Mouse (Mus musculus) frontal cortex, adult (tissue): Measurements from ENCODE around the gene Gm29094.
"Not testable (repeated sequence)": the region's sequence is repeated elsewhere in the genome, so short reads cannot be mapped to it uniquely, and the experiment has no call there.

Experiments
- ATAC-seq: cut with Nextera tagmentation; 2 replicates; pipeline ENCODE4 v1.9.2; 2017; ENCODE audit warnings: mild to moderate bottlenecking, moderate library complexity, mixed read lengths; ENCODE audit not compliant: low TSS enrichment

The Gm29094 gene

GRCm38 (mm10) chr9:89198969-89199416 is at the start of gene Gm29094, which contains the start of gene Bcl2a1b:
Gene Gm29094, plus strand, starts transcription at chr9:89199379.
Gene Bcl2a1b, plus strand, starts transcription at chr9:89199209.
- ATAC-seq, result 0 out of 2 replicates have a peak, but pooled peaks have one; percentile 16

DNA sequence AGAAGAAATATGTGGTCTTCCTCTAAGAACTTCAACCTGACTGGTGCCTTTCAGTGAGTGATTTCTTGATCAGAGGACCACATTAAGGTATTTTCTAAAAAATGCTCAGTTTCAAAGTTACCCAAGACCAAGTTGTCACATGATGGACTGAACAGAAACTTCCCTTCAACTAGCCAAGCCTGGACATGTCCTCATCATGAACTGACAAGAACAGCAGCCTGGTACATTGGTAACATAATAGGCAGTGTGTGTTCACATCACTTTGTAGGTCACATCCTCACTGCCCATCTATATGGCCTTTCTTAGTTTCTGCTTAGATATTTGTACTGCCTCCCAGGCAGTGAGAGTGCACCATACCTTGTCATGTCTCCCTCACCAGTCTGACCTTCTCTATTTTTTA is 26.6 kb upstream of the Gm29094 start:
- not testable (repeated sequence) for ATAC-seq

DNA sequence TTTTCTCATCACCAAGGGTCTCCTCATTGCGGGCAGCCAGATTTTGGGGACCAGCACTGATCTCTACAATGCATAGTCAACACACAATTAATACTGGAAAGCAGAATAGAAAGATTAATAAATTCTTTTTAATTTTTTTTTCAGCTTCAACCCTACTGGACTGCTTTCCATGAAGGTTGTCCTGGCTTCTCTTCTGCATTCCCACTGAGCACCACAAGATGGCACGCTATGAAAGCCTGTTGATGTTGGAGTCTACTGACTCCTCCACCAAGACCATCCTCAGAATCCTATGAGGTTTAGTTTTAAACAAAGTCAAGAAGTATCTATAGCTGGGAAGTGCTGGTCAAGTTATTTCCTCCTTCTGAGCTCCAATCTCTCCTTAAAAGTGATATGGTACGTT is 20.3 kb upstream of the Gm29094 start:
- peak; percentile 79 for ATAC-seq

DNA sequence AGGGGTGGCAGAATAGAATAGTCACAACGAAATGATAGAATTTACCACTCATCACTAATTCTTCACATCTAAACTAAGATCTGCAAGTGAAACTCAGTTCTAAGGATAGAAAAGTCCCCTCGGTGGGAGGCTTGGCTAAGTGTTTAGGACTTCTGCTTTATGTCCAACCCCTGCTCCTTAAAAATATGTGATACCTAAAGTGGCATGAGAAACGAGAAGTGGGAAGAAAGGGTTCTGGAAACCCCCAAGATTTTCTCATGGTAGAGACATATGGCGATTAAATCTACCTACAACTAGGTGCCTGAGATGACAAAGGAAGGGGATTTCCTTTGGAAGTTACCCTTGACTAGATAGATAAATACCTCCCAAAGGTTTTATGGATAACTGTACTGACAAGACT is 19.7 kb upstream of the Gm29094 start:
- ATAC-seq, result not testable (repeated sequence)

GRCm38 (mm10) chr9:89187006-89187405 is 12.2 kb upstream of the Gm29094 start:
- not testable (repeated sequence) for ATAC-seq

- not testable (repeated sequence) for ATAC-seq
Observed at GRCm38 (mm10) chr9:89195483-89195882, 3.7 kb upstream of the Gm29094 start.

- not testable (repeated sequence) for ATAC-seq
Observed at GRCm38 (mm10) chr9:89197509-89197908, 1.7 kb upstream of the Gm29094 start.

DNA sequence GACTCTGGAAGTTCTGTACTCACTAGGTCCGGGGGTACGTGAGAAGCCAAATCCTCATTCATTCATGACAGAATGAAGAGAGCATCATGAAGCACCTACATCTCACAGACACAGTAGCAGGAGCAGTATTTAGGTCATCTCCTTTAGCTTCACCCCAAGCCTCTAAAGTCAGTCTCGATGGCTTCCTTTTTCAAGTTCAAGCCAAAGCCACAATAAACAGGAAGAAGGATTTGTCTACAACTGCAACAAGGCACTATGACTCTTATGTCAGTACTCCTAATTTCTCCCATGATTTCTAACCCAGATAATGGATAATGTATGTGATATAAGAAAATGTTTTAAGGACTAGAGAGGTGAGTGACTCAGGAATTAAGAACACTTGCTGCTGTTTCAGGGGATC is 830 bp upstream of the Gm29094 start:
- ATAC-seq, result not testable (repeated sequence)

DNA sequence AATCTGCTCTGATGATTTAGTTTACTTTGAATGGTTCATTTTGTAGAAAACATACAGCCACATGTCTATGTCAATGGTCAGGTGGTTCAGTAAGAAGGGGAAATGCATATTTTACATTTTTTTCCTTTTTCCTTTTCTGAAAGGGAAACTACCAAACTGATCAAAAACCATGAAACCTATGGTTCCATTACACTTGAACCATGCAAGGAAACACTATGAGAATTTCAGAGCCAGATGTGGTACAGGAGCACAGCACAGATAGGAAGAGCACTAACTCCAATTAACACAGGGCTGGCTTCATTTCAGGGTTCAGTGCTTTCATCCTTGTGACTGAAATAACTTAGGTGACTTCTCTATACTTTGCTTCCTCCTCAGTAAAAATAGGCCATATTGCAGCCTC is 3.1 kb downstream of the Gm29094 start:
- not testable (repeated sequence) for ATAC-seq

- ATAC-seq, result not testable (repeated sequence)
Observed at GRCm38 (mm10) chr9:89208939-89209338, 9.8 kb downstream of the Gm29094 start.

DNA sequence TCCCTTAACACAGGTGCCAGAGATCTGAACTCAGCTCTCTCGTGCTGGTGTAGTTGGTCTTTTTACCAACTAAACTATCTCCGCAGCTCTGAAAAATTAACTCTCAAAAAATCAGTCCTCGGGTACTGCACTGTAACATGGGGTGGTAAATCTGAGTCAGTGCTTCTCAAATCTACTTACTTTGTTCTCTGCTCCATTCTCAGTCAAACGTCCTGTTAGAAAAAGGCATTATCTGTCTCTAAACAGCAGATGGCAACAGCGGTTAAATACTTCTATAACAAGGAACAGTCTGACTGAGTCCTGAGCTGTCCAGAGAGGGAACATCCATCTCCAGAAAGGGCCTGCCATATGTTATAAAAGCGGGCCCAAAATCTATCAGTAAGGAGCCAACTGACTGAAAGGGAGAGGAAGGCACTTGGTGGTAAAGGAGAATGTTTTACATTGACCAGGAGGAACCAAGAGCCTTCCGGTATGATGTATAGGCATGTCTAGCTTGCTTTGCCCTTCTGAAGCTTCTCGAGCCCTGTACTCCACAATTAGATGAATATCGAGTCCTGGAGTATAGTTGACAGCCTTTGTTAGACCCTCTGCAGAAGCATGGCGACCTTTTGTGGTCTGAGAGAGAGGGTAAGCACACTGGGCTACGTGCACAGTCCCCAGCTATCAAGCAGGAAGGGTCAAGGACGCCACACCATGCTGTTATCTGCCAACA is 11.3 kb downstream of the Gm29094 start, which contains the start of gene Mthfs:
Mthfs (plus strand) TSS at position 324 of the 712 bp plus-strand sequence.
- ATAC-seq, result peak; percentile 73

DNA sequence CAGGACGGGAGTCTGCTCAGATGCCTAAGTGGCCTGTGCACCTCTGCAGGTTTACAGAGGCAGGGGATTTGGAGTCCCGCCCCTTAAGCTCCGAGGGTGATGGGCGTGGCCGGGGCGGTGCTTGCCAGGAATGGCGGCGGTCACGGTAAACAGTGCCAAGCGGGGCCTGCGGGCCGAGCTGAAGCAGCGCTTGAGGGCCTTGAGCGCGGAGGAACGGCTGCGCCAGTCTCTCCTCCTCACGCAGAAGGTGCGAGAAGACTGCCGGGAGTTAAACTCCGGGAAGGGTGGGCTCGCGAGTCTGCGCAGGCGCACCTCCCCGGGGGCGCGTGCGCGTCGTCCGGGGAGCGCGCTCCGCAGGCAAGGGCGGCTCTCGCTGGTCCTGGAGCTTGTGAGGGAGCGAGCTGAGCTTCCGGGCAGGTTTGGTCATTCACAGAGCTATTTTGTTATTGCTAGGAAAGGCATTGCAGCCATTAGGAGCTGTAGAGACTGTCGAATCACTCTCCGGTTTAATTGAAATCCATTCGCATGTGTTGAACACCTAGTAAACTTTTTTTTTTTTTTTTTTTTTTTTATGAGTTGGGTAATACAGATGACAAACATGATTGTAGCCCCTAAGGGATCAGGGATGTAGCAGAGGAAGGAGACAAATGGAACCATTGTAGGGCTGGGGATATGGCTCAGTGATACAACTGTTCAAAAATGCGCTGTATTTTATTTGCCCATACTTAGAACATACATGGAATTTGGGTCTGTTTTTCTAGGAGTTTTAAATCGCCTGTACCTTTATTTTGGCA is 12.1 kb downstream of the Gm29094 start:
- peak; percentile 91 for ATAC-seq

GRCm38 (mm10) chr9:89212428-89212827 is 13.2 kb downstream of the Gm29094 start:
- ATAC-seq, result not testable (repeated sequence)

GRCm38 (mm10) chr9:89218174-89218573 is 19.0 kb downstream of the Gm29094 start:
- ATAC-seq, result not testable (repeated sequence)

GRCm38 (mm10) chr9:89219668-89220067 is 20.5 kb downstream of the Gm29094 start:
- not testable (repeated sequence) for ATAC-seq

DNA sequence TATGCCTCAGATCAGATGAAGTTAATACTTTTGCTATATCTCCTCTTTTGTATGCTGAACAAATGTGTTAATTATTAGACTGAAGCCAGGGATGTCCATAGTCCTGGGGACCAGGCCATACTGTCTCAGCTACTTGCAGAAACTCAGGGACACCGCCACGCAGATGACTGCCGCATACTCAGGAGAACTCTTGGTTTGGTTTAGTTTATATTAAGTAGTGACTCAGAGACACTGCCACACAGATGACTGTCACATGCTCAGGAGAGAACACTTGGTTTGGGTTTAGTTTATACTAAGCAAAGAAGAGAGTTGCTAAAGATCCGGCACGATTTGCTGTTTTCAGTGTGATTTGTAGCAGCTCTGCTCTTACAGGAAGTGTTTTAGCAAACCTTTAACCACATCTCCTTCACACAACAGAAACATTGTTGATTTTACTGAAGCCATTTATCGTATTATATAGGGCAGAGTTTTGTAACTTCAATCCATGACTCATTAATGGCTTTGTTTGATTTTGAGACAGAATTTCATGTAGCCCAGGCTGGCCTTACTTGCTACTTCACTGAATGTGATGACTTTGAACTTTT is 21.6 kb downstream of the Gm29094 start:
- ATAC-seq, result not testable (repeated sequence)

GRCm38 (mm10) chr9:89226071-89226470 is 26.9 kb downstream of the Gm29094 start:
- peak; percentile 81 for ATAC-seq

DNA sequence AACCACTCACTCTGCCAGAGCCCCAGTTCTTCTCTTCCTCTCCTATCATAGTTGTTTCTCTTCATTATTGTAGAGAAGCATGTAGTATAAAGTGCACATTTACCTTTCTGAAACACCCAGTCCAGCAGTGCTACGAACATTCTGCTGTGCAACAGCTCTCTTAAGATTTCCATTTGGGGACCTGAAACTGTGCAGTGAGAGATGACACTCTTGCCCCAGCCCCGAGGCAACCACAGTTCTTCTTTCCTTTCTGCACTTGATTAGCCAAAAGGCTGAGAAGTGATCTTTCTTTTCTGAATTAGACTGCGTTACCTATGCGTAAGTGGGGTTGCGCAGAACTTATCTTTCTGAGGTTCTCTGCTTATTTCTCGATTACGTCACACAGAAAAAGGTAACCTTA is 28.9 kb downstream of the Gm29094 start:
- ATAC-seq, result no peak

- peak; percentile 88 for ATAC-seq
Observed at GRCm38 (mm10) chr9:89230897-89231497, 31.8 kb downstream of the Gm29094 start.

DNA sequence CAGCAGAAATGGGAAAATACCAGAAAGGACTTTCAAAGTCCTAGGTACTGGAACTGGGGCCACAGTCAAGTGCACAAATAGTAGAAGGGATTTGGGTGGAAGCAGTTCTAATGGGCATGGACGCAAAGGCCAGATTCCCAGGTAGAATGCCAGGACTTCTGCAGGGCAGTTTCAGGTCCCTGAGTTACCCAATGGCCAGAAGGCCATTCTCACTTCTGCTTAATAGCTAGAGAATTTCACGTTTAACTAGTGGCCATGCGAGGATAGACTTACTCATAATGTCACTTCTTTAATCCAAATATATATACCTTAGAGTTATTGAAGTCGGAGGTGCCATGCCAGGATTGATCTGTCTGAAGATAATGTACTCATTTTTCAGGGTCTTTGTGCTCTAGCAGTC is 38.0 kb downstream of the Gm29094 start:
- not testable (repeated sequence) for ATAC-seq

DNA sequence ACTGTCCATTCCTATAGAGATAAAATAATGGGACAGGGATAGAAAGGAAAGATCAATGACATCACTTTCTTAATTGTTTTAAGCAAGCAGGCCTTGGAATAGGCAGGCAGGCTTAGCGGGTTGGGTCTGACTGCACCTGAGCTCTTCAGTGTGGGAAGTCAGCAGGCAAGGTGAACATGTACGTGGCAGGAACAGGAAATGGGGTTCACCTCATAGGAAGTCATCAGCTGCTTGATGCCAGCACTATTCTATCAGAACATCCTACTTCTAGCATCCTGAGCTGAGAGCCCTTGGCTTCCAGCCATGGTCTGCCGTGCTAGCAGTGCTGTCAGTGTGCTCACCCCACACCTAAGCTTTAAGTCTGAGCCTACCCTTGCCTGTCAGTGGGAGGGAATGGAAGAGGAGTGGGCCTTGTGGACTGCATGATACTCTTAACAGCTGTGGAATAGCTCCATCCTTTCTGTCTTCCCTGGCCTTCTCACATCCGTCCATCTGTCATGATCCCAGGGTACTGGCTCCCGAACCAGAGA is 39.9 kb downstream of the Gm29094 start:
- not testable (repeated sequence) for ATAC-seq
